Mouse (Mus musculus) liver, postnatal 0 days (tissue): ENCODE results near the gene Tbc1d16.

Source experiments
- CTCF ChIP-seq: sonication (generic); IDR thresholded peaks from 2 replicates; pipeline ENCODE4 v1.5.1; 2016; ENCODE audit warnings: antibody characterized with exemption, low read depth
- EP300 ChIP-seq: IDR thresholded peaks from 2 replicates; pipeline ENCODE4 v1.6.1; 2016; ENCODE audit warnings: antibody characterized with exemption, low read depth, mild to moderate bottlenecking

DNA sequence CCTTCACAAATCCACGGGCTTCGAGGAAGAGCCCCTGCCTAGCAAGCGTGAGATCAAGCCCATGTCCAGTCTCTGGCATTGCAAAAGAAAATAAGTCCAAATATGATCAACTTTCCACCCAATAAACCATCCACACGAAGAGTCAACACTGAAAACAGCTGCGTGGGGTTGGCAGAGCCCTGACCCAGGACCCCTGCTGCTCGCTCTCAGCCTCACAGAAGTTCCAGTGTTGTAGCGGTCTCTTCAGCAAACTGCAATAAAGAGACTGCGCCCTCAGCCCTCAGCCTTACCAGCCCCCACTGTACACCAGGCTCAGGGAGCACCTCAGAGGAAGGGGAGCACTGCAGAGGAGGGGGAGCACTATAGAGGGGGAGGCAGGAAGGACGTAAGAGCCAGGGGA, 2.7 kb downstream of the Tbc1d16 start:
- no peak for TF ChIP-seq CTCF
- no peak for TF ChIP-seq EP300
